Mouse (Mus musculus) brain, embryonic 14.5 days (tissue): ENCODE data around the gene Chd8.

ENCODE experiments used
- CTCF ChIP-seq: fragments of 200-500 bp; IDR thresholded peaks from 2 replicates; pipeline ENCODE4 v1.5.1; 2012; ENCODE audit warnings: inconsistent platforms, mild to moderate bottlenecking, moderate library complexity, borderline replicate concordance; ENCODE audit not compliant: insufficient read depth, insufficient read length; ENCODE audit errors: extremely low read depth
- POLR2A ChIP-seq: fragments of 200-500 bp; IDR thresholded peaks from 2 replicates; pipeline ENCODE4 v1.6.1; 2012; ENCODE audit warnings: mild to moderate bottlenecking, inconsistent platforms, borderline replicate concordance; ENCODE audit not compliant: poor library complexity, insufficient read depth, insufficient read length, severe bottlenecking; ENCODE audit errors: extremely low read depth

GRCm38 (mm10) chr14:52283629-52284028 is 26.0 kb upstream of the Chd8 start:
- TF ChIP-seq POLR2A (no peak), CTCF (no peak)
